Mouse (Mus musculus): ENCODE measurements around the gene Olfr1008. TPM values are rescaled to one million over a fixed set of nuclear protein-coding genes. Genes with fewer than 3 reads are reported as not detected.

Gene Olfr1008
- not detected for polyA plus RNA-seq (2017; shearing (Covaris generic))

DNA sequence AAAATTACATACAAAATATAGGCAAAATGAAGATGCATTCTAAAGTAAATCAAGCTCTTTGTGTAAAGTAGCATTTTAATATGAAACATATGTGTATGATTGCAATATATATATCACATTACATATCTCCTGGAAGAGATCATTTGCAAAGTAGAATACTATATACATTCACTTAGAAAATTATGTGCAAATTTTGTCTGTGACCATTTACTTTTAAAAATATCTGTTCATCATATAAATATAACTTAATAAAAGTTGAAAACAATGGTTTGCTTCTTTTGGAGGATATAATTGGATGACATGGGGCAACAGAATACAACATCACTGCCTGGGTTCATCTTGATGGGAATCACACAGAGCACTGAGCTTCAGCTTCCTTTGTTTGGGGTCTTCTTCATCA lies at the start of gene Olfr1008:
Olfr1008 (plus strand) TSS at position 301 of the 400 bp plus-strand sequence.

GRCm38 (mm10) chr2:85650604-85651003 lies 38.6 kb upstream of the Olfr1008 start, which contains the start of gene Olfr1002:
TSS of gene Olfr1002 (minus strand) at chr2:85650704.

GRCm38 (mm10) chr2:85664355-85664754 lies 24.9 kb upstream of the Olfr1008 start, which contains the start of gene Olfr154:
TSS of gene Olfr154 (minus strand) at chr2:85664455.

GRCm38 (mm10) chr2:85678667-85679066 lies 10.6 kb upstream of the Olfr1008 start, which contains the start of gene Olfr1006:
TSS of gene Olfr1006 (minus strand) at chr2:85678767.

GRCm38 (mm10) chr2:85715119-85715518 lies 25.9 kb downstream of the Olfr1008 start, which contains the start of gene Olfr1009:
TSS of gene Olfr1009 (plus strand) at chr2:85715419.

Other genes with a start within 250 kb of the Olfr1008 start
- gene Olfr995, start 245.8 kb upstream of the Olfr1008 start, polyA plus RNA-seq (2017; shearing (Covaris generic)), result under 1 TPM in 1 of 2 experiments, not detected in 1; 0.34 TPM
- not detected for gene 4833423E24Rik, start 170.4 kb upstream of the Olfr1008 start, polyA plus RNA-seq (2017; shearing (Covaris generic))
- gene Olfr996, start 110.2 kb upstream of the Olfr1008 start, polyA plus RNA-seq (2017; shearing (Covaris generic)), result not detected
- gene Olfr998, start 100.5 kb upstream of the Olfr1008 start, polyA plus RNA-seq (2017; shearing (Covaris generic)), result not detected
- gene Olfr1000, start 77.5 kb upstream of the Olfr1008 start, polyA plus RNA-seq (2017; shearing (Covaris generic)), result not detected
- not detected for gene Olfr1002, start 38.7 kb upstream of the Olfr1008 start, polyA plus RNA-seq (2017; shearing (Covaris generic))
- gene Olfr154, start 25.0 kb upstream of the Olfr1008 start, polyA plus RNA-seq (2017; shearing (Covaris generic)), result not detected
- gene Olfr1006, start 10.7 kb upstream of the Olfr1008 start, polyA plus RNA-seq (2017; shearing (Covaris generic)), result under 1 TPM in 1 of 2 experiments, not detected in 1; 0.22 TPM
- not detected for gene Olfr1009, start 26.0 kb downstream of the Olfr1008 start, polyA plus RNA-seq (2017; shearing (Covaris generic))
- not detected for gene Olfr1012, start 73.3 kb downstream of the Olfr1008 start, polyA plus RNA-seq (2017; shearing (Covaris generic))
- not detected for gene Olfr1013, start 77.7 kb downstream of the Olfr1008 start, polyA plus RNA-seq (2017; shearing (Covaris generic))
- not detected for gene Olfr1014, start 83.3 kb downstream of the Olfr1008 start, polyA plus RNA-seq (2017; shearing (Covaris generic))
- under 1 TPM in 1 of 2 experiments, not detected in 1; 0.07 TPM for gene Olfr1015, start 92.6 kb downstream of the Olfr1008 start, polyA plus RNA-seq (2017; shearing (Covaris generic))
- gene Olfr1016, start 113.1 kb downstream of the Olfr1008 start, polyA plus RNA-seq (2017; shearing (Covaris generic)), result not detected
- gene Olfr1018, start 129.0 kb downstream of the Olfr1008 start, polyA plus RNA-seq (2017; shearing (Covaris generic)), result under 1 TPM in 1 of 2 experiments, not detected in 1; 0.50 TPM
- not detected for gene Olfr1019, start 156.1 kb downstream of the Olfr1008 start, polyA plus RNA-seq (2017; shearing (Covaris generic))
- gene Olfr1020, start 157.6 kb downstream of the Olfr1008 start, polyA plus RNA-seq (2017; shearing (Covaris generic)), result under 1 TPM in 1 of 2 experiments, not detected in 1; 0.10 TPM
- gene Olfr1022, start 179.2 kb downstream of the Olfr1008 start, polyA plus RNA-seq (2017; shearing (Covaris generic)), result not detected
- gene Olfr1023, start 196.2 kb downstream of the Olfr1008 start, polyA plus RNA-seq (2017; shearing (Covaris generic)), result not detected
- gene Olfr1024, start 215.6 kb downstream of the Olfr1008 start, polyA plus RNA-seq (2017; shearing (Covaris generic)), result not detected
- gene Olfr1025-ps1, start 225.8 kb downstream of the Olfr1008 start, polyA plus RNA-seq (2017; shearing (Covaris generic)), result under 1 TPM in 1 of 2 experiments, not detected in 1; 0.06 TPM
- under 1 TPM in 1 of 2 experiments, not detected in 1; 0.31 TPM for gene Olfr1026, start 232.1 kb downstream of the Olfr1008 start, polyA plus RNA-seq (2017; shearing (Covaris generic))

All from activated CD4-positive, CD25-positive, alpha-beta regulatory T cell (primary cell).